In the genomic region with DNA sequence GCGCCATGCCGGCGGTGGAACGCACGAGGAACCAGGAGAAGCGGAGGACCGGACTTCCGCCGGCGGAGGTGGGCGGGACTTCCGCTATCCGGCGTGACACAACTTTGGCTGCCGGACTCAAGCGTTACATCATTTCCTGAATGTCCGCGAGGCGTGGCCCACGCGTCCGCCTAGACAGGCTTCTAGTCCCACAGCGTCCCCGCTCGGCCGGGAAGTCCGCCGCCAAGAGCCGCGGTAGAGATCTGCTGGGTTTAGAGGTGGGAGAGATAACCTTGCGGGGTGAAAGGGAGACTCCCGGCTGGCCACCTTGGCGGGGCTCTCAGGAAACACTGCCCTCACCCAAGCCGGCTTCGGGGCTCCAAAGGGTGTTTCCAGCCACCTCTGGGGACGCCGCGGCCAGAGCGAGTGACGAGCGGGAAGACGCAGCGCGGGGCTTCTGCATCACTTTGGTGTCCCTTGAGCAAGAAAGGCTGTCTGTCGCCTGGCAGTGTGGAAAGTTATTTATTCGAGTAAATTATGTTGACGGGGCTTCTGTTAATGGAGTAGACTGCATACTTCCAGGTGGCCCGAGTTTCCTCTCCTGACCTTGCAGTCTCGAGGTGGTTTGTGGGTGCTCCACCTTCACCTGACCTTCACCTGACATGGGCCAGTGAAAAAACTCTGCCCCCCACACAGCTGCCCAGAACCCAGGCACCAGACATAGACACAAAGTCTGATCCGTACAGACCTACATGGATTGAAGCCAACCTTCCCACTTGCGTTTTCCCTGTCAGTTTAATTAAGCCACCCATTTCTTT, we compare ENCODE assay signal across 1 mouse cellular context.
TF ChIP-seq lines count a peak whose summit lies in the region.

A gene (minus strand): TSS at position 94 of the 797 bp plus-strand sequence.

TF ChIP-seq in CH12.LX, 34 proteins besides CTCF, POLR2A, EP300 and RAD21 (continued from another document):
- TF ChIP-seq ELF1 (IDR thresholded peaks at IDR 0.05; ENCODE audit: low read depth, low read length) (peak; percentile 93), USF2 (conservative IDR thresholded peaks at IDR 0.05; ENCODE audit: low read depth, low read length) (no peak), ZC3H11A (IDR thresholded peaks at IDR 0.05; ENCODE audit: low read depth, low read length) (no peak), MXI1 (IDR thresholded peaks at IDR 0.05; ENCODE audit: low read depth, low read length) (peak; percentile 99), TCF12 (IDR thresholded peaks at IDR 0.05; ENCODE audit: low read depth, low read length) (peak; percentile 77), TBP (conservative IDR thresholded peaks at IDR 0.05; ENCODE audit: low read depth, low read length) (peak; percentile 59; the same call in 1 of the 2 replicates), UBTF (IDR thresholded peaks at IDR 0.05; ENCODE audit: low read depth, low read length) (0 out of 2 replicates have a peak, but pooled peaks have one; percentile 6), JUND (conservative IDR thresholded peaks at IDR 0.05; ENCODE audit: low read depth, low read length) (no peak), POLR2AphosphoS2 (IDR thresholded peaks at IDR 0.05; ENCODE audit: low read depth, low read length) (peak; percentile 23; the same call in 1 of the 2 replicates), KAT2A (IDR thresholded peaks at IDR 0.05; ENCODE audit: insufficient replicate concordance, low read length) (peak; percentile 86; the same call in 1 of the 2 replicates), HCFC1 (IDR thresholded peaks at IDR 0.05; ENCODE audit: low read depth, low read length) (peak; percentile 92), SIN3A (IDR thresholded peaks at IDR 0.05; ENCODE audit: low read length) (peak; percentile 96)
